Mouse (Mus musculus) bone marrow, adult 2 months (tissue): Measurements from ENCODE around the gene Qrsl1. TPM values are rescaled to one million over a fixed set of nuclear protein-coding genes. Genes with fewer than 3 reads are reported as not detected.
A peak's percentile ranks its signal among the peaks of the same experiment; 100 is the strongest.

ENCODE experiments used
- H3K27ac ChIP-seq: fragments of 200-500 bp; 2 replicates; pipeline ENCODE4 v1.5.1; 2012; ENCODE audit warnings: low read depth, mild to moderate bottlenecking, control low read depth, inconsistent platforms, low read length; ENCODE audit not compliant: control insufficient read depth, poor library complexity, insufficient read depth
- H3K4me1 ChIP-seq: fragments of 200-500 bp; 2 replicates; pipeline ENCODE4 v1.6.1; 2011; ENCODE audit warnings: low read length; ENCODE audit not compliant: control insufficient read depth, insufficient read depth
- H3K4me3 ChIP-seq: fragments of 200-500 bp; replicated peaks from 2 replicates; pipeline ENCODE3; 2011; ENCODE audit warnings: mild to moderate bottlenecking, low read depth, low read length, control low read depth; ENCODE audit not compliant: control insufficient read depth
- CTCF ChIP-seq: fragments of 200-500 bp; IDR thresholded peaks from 2 replicates; pipeline ENCODE4 v1.5.1; 2011; ENCODE audit warnings: low read length, control low read depth; ENCODE audit not compliant: control insufficient read depth, insufficient read depth
- POLR2A ChIP-seq: fragments of 200-500 bp; IDR thresholded peaks from 2 replicates; pipeline ENCODE4 v1.6.1; 2011; ENCODE audit warnings: low read depth, mild to moderate bottlenecking, control low read depth, low read length, borderline replicate concordance; ENCODE audit not compliant: control insufficient read depth
- WGBS: fragments of 180-500 bp; shearing (Covaris S2); methylation state at CpG from one replicate; pipeline ENCODE4 v1.1.7; 2018; 5-methylcytosine and 5-hydroxymethylcytosine counted together
- polyA plus RNA-seq: library from polyadenylated mRNA; stranded (reverse); fragments of >200 nt; gene quantifications from 2 replicates; pipeline ENCODE4 v1.2.4, GENCODE M21; 2011; ENCODE audit warnings: low replicate concordance; ENCODE audit not compliant: missing spikeins, insufficient read depth, insufficient read length

Gene Qrsl1
- polyA plus RNA-seq, 1 experiment = 10.4 TPM

- no peak overlapping the region for H3K4me3 ChIP-seq
- no peak for TF ChIP-seq CTCF
- no peak for TF ChIP-seq POLR2A
- H3K27ac ChIP-seq = peak overlapping the region; percentile 44; the same call in 1 of the 2 replicates
- peaks cover 5% of the 10 kb centered on the region for H3K4me1 ChIP-seq
- 73% methylated on average over 9 of the region's 9 CpGs for WGBS
Measured at GRCm38 (mm10) chr10:43855916-43856315, 45.6 kb downstream of the Qrsl1 start.

DNA sequence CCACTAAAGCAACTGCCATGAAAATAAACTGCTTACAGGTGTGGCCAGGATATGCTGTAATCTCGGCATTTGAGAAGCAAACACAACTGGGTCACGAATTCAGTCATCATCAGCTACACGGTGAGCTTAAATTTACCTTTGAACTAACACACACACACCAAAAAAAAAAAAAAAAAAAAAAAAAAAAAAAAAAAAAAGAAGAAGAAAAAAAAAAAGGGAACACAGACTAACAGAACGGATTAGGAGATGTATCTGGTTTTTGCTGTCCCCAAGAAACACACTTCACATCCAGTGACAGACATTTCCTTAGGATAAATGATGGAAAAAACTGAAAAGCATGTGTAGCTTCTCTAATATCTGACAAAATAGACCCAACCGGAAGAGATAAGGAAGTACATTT lies 49.6 kb downstream of the Qrsl1 start:
- Histone ChIP-seq H3K4me3 (no peak overlapping the region), H3K4me1 (peaks cover 5% of the 10 kb centered on the region), H3K27ac (no peak overlapping the region)
- TF ChIP-seq POLR2A (no peak), CTCF (no peak)
- 39% methylated on average over 5 of the region's 5 CpGs for WGBS

- no peak overlapping the region for H3K27ac ChIP-seq
- no peak overlapping the region for H3K4me3 ChIP-seq
- 20% methylated on average over 3 of the region's 3 CpGs for WGBS
- H3K4me1 ChIP-seq = no peaks in the 10 kb centered on the region; the same call in 1 of the 2 replicates
- TF ChIP-seq CTCF (no peak), POLR2A (no peak)
Measured at GRCm38 (mm10) chr10:43849478-43849877, 52.1 kb downstream of the Qrsl1 start.

DNA sequence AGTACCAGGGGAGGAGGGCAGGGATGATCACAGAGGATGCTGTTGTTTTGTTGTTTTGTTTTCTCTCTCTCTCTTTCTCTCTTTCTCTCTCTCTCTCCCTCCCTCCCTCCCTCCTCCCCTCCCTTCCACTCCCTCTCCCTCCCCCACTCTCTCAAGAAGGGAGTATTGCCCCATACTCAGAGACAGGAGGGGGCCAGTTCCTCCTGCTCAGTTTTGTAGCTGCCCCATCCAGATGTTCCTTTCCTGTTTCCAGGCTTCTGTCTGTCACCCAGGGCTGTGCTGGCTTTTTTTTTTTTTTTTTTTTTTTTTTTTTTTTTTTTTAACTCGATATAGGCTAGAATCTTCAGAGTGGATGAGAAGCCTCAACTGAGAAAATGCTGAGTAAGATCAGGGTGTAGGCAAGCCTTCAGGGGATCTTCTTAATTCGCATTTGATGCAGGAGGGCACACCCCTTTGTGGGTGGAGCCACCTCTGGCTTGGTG lies 55.4 kb downstream of the Qrsl1 start:
- no peak overlapping the region for H3K4me3 ChIP-seq
- H3K4me1 ChIP-seq = no peaks in the 10 kb centered on the region; the same call in none of the 2 replicates
- WGBS = 57% methylated on average over 2 of the region's 2 CpGs
- H3K27ac ChIP-seq = no peak overlapping the region
- TF ChIP-seq POLR2A = no peak
- TF ChIP-seq CTCF = no peak

DNA sequence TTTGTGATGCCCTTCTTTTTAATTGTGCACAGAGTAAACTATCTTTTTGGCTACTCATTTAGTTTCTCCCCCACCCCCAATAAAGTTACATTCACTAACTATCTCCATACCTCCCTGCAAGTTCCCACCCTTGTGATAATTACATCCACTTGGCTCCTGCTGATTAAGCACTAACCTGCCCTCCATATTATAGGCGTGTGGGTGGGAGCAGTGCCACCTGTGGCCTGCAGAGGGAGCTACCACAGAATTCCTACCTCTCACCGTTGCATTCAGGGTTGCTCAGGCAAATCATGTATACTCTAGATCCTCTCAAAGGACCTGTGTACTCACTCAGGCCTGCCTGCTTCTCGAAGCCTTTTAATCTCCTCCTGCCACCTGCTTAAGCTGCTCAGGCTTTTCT lies 56.1 kb downstream of the Qrsl1 start:
- no peak overlapping the region for H3K27ac ChIP-seq
- TF ChIP-seq POLR2A (no peak), CTCF (peak; percentile 54)
- WGBS = 83% methylated on average over 3 of the region's 3 CpGs

DNA sequence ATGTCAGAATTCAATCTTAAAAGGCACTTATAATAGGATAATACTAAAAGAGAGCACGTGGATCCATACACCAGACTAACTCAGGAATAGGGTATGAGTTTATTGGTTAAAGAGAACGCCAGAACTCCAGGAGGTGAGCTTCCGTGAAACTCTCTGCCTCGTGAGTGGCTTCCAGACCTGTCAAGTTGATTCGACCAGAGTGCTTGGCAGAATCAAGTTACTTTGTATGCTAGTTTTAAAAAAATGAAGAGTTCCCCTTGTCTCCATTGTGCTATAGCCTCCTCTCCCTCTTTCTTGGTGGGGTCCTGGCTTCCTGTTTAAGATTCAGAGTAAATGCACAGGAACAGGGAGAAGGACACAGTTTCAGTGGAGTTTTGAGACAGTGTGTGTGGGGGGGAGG lies 60.1 kb downstream of the Qrsl1 start:
- Histone ChIP-seq H3K4me3 (no peak overlapping the region), H3K27ac (no peak overlapping the region)
- WGBS = 77% methylated on average over 5 of the region's 5 CpGs

More for the DNA sequence above, 56.1 kb downstream of the Qrsl1 start:
- no peak overlapping the region for H3K4me3 ChIP-seq
- H3K4me1 ChIP-seq = peaks cover 1% of the 10 kb centered on the region

DNA sequence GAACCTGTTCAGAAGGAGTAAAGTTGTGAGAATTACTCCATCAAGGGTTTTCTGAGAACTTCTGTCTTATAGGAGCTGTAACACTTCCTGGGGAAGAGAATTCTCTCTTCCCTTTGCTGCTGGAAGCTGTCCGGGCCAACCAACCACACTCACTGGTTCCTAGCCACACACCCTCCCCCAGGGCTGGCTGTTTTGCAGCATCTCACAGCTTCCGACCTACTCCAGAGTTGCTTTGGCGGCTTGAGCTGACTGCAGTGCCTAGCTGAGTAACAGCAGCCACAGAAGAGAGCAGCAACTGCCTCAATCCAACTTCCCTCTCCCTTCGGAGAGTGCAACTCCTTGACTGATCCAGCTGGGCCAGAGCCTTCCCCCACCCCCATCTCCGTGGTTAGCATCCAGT lies 68.7 kb downstream of the Qrsl1 start:
- no peak overlapping the region for H3K27ac ChIP-seq
- TF ChIP-seq CTCF = no peak
- TF ChIP-seq POLR2A = no peak
- peaks cover 3% of the 10 kb centered on the region for H3K4me1 ChIP-seq
- H3K4me3 ChIP-seq = no peak overlapping the region
- 5% methylated on average over 5 of the region's 5 CpGs for WGBS

More for the DNA sequence above, 60.1 kb downstream of the Qrsl1 start:
- TF ChIP-seq POLR2A = no peak
- TF ChIP-seq CTCF = no peak
- H3K4me1 ChIP-seq = peaks cover 1% of the 10 kb centered on the region

- no peak overlapping the region; the same call in 1 of the 2 replicates for H3K27ac ChIP-seq
- H3K4me3 ChIP-seq = no peak overlapping the region
Measured at GRCm38 (mm10) chr10:43830251-43831018, 71.1 kb downstream of the Qrsl1 start.

More at GRCm38 (mm10) chr10:43830251-43831018, 71.1 kb downstream of the Qrsl1 start:
- H3K4me1 ChIP-seq = peaks cover 4% of the 10 kb centered on the region
- WGBS = 63% methylated on average over 17 of the region's 17 CpGs
- TF ChIP-seq CTCF (no peak), POLR2A (no peak)
